Mouse (Mus musculus): ENCODE measurements around the gene Nek10.
"Not testable (repeated sequence)": the region's sequence is repeated elsewhere in the genome, so short reads cannot be mapped to it uniquely, and the experiment has no call there.

Gene Nek10

GRCm38 (mm10) chr14:14870463-14870862, 67.2 kb downstream of the Nek10 start:
- no peak for DNase-seq (ENCODE audit: low read depth in 2 of 2, low spot score in 2 of 2)

- no peak for DNase-seq (ENCODE audit: low read depth in 2 of 2, low spot score in 2 of 2)
Observed at GRCm38 (mm10) chr14:14871121-14871520, 67.9 kb downstream of the Nek10 start.

GRCm38 (mm10) chr14:14871700-14872099, 68.5 kb downstream of the Nek10 start:
- no peak for DNase-seq (ENCODE audit: low read depth in 2 of 2, low spot score in 2 of 2)

GRCm38 (mm10) chr14:14893932-14894652, 90.9 kb downstream of the Nek10 start:
- no peak for DNase-seq (ENCODE audit: low read depth in 2 of 2, low spot score in 2 of 2)

GRCm38 (mm10) chr14:14894776-14895175, 91.6 kb downstream of the Nek10 start:
- DNase-seq (ENCODE audit: low read depth in 2 of 2, low spot score in 2 of 2): no peak

GRCm38 (mm10) chr14:14895363-14895762, 92.1 kb downstream of the Nek10 start:
- DNase-seq (ENCODE audit: low read depth in 2 of 2, low spot score in 2 of 2): no peak

- no peak for DNase-seq (ENCODE audit: low read depth in 2 of 2, low spot score in 2 of 2)
Observed at GRCm38 (mm10) chr14:14896399-14897136, 93.4 kb downstream of the Nek10 start.

- DNase-seq (ENCODE audit: low read depth in 2 of 2, low spot score in 2 of 2): peak; percentile 3 to 36
Observed at GRCm38 (mm10) chr14:14904750-14905529, 101.7 kb downstream of the Nek10 start.

- DNase-seq (ENCODE audit: low read depth in 2 of 2, low spot score in 2 of 2): no peak
Observed at GRCm38 (mm10) chr14:14905530-14905852, 102.3 kb downstream of the Nek10 start.

GRCm38 (mm10) chr14:14925615-14926014, 122.4 kb downstream of the Nek10 start:
- DNase-seq (ENCODE audit: low read depth in 2 of 2, low spot score in 2 of 2): no peak

- no peak for DNase-seq (ENCODE audit: low read depth in 2 of 2, low spot score in 2 of 2)
Observed at GRCm38 (mm10) chr14:14927559-14927958, 124.3 kb downstream of the Nek10 start.

GRCm38 (mm10) chr14:14934977-14935376, 131.8 kb downstream of the Nek10 start:
- no peak for DNase-seq (ENCODE audit: low read depth in 2 of 2, low spot score in 2 of 2)

- no peak for DNase-seq (ENCODE audit: low read depth in 2 of 2, low spot score in 2 of 2)
Observed at GRCm38 (mm10) chr14:14945930-14946329, 142.7 kb downstream of the Nek10 start.

GRCm38 (mm10) chr14:14949023-14949422, 145.8 kb downstream of the Nek10 start:
- no peak for DNase-seq (ENCODE audit: low read depth in 2 of 2, low spot score in 2 of 2)

- DNase-seq (ENCODE audit: low read depth in 2 of 2, low spot score in 2 of 2): no peak
Observed at GRCm38 (mm10) chr14:14951808-14952207, 148.6 kb downstream of the Nek10 start.

GRCm38 (mm10) chr14:14959780-14960440, 156.7 kb downstream of the Nek10 start:
- DNase-seq (ENCODE audit: low read depth in 2 of 2, low spot score in 2 of 2): no peak

GRCm38 (mm10) chr14:14960441-14960988, 157.3 kb downstream of the Nek10 start:
- DNase-seq (ENCODE audit: low read depth in 2 of 2, low spot score in 2 of 2): no peak

- DNase-seq (ENCODE audit: low read depth in 2 of 2, low spot score in 2 of 2): no peak
Observed at GRCm38 (mm10) chr14:14970633-14971032, 167.4 kb downstream of the Nek10 start.

GRCm38 (mm10) chr14:14971056-14971455, 167.8 kb downstream of the Nek10 start:
- no peak for DNase-seq (ENCODE audit: low read depth in 2 of 2, low spot score in 2 of 2)

- no peak for DNase-seq (ENCODE audit: low read depth in 2 of 2, low spot score in 2 of 2)
Observed at GRCm38 (mm10) chr14:14974156-14974555, 170.9 kb downstream of the Nek10 start.

GRCm38 (mm10) chr14:14984106-14984505, 180.9 kb downstream of the Nek10 start:
- not testable (repeated sequence) for DNase-seq (ENCODE audit: low read depth in 2 of 2, low spot score in 2 of 2)

Measured in CD8-positive naive resting alpha-beta T cell, adult 2 months (primary cell).